Mouse (Mus musculus) heart, adult 2 months (tissue): ENCODE results near the gene Reep6. TPM values are rescaled to one million over a fixed set of nuclear protein-coding genes. Genes with fewer than 3 reads are reported as not detected.
A peak's percentile ranks its signal among the peaks of the same experiment; 100 is the strongest.

Experiments used
- DNase-seq, 2 experiments: peaks; one replicate each; pipeline ENCODE4 v3.0.0; 2021
- H3K27ac ChIP-seq: fragments of 200-600 bp; 2 replicates; pipeline ENCODE4 v1.8.1; 2022
- H3K27me3 ChIP-seq: fragments of 200-500 bp; 2 replicates; pipeline ENCODE4 v1.6.1; 2012; ENCODE audit warnings: mild to moderate bottlenecking, low read length, inconsistent platforms, mixed read lengths; ENCODE audit not compliant: control insufficient read depth, insufficient read depth
- H3K36me3 ChIP-seq: fragments of 200-500 bp; 2 replicates; pipeline ENCODE4 v1.6.1; 2012; ENCODE audit warnings: low read length, inconsistent platforms; ENCODE audit not compliant: control insufficient read depth, insufficient read depth
- H3K4me1 ChIP-seq: fragments of 200-500 bp; 2 replicates; pipeline ENCODE4 v1.6.1; 2011; ENCODE audit warnings: low read length; ENCODE audit not compliant: control insufficient read depth, insufficient read depth
- H3K4me3 ChIP-seq: fragments of 200-600 bp; 2 replicates; pipeline ENCODE4 v1.8.1; 2022
- H3K79me2 ChIP-seq: fragments of 200-500 bp; replicated peaks from 2 replicates; pipeline ENCODE4 v1.6.1; 2012; ENCODE audit warnings: mild to moderate bottlenecking, inconsistent platforms, low read length, moderate library complexity, mixed read lengths; ENCODE audit not compliant: control insufficient read depth, insufficient read depth
- H3K9ac ChIP-seq: fragments of 200-500 bp; 2 replicates; pipeline ENCODE4 v1.6.1; 2012; ENCODE audit warnings: low read depth, mild to moderate bottlenecking, control low read depth, inconsistent platforms, low read length, mixed read lengths
- CTCF ChIP-seq: fragments of 200-600 bp; IDR thresholded peaks from 2 replicates; pipeline ENCODE4 v1.8.1; 2022; ENCODE audit warnings: antibody characterized with exemption, mild to moderate bottlenecking, moderate library complexity
- EP300 ChIP-seq: fragments of 200-500 bp; IDR thresholded peaks from 2 replicates; pipeline ENCODE4 v1.6.1; 2011; ENCODE audit warnings: low read depth, low read length, control low read depth; ENCODE audit not compliant: insufficient read depth
- POLR2A ChIP-seq: fragments of 200-500 bp; IDR thresholded peaks from 2 replicates; pipeline ENCODE4 v1.6.1; 2011; ENCODE audit warnings: mild to moderate bottlenecking, low read depth, low read length, control low read depth; ENCODE audit not compliant: insufficient read depth
- WGBS: fragments of 180-500 bp; shearing (Covaris S2); methylation state at CpG from one replicate; pipeline ENCODE4 v1.1.7; 2018; 5-methylcytosine and 5-hydroxymethylcytosine counted together
- intact Hi-C: fragments of 180-260 bp; cut with DNase I; formaldehyde crosslinking; loops from one replicate; pipeline ENCODE4 v1.15.1; 2025
- polyA plus RNA-seq: library from polyadenylated mRNA; depleted of rRNA; stranded (reverse); fragments of >200 nt; gene quantifications from 2 replicates; pipeline ENCODE4 v1.2.3, GENCODE M21; 2012
- total RNA-seq, 2 experiments: library from RNA; stranded (reverse); gene quantifications; 2 replicates each; pipeline ENCODE4 v1.2.3; 2021

The Reep6 gene
- total and polyA plus RNA-seq, 3 experiments = 2.8 to 4.1 (median 3.6) TPM

GRCm38 (mm10) chr10:80321670-80322581 lies 7.8 kb upstream of the Reep6 start:
- no peak for DNase-seq
- no peaks in the 10 kb centered on the region for H3K36me3 ChIP-seq
- peaks cover 8% of the 10 kb centered on the region for H3K4me1 ChIP-seq
- no peaks in the 10 kb centered on the region for H3K27me3 ChIP-seq
- WGBS = 93% methylated on average over 21 of the region's 21 CpGs
- H3K4me3 ChIP-seq = no peak overlapping the region
- TF ChIP-seq EP300 (no peak), POLR2A (no peak), CTCF (no peak)
- H3K79me2 ChIP-seq = no peaks in the 10 kb centered on the region
- no peak overlapping the region for H3K9ac ChIP-seq
- H3K27ac ChIP-seq = no peak overlapping the region
- intact Hi-C loops = loop anchor here (10.0 kb wide), 1 partner anchor 147 kb away; the partner anchor contains the start of genes 1600002K03Rik and Efna2

- peaks cover 8% of the 10 kb centered on the region for H3K4me1 ChIP-seq
- H3K27me3 ChIP-seq = no peaks in the 10 kb centered on the region
- TF ChIP-seq CTCF = 0 out of 2 replicates have a peak, but pooled peaks have one; percentile 2
- no peak for TF ChIP-seq POLR2A
- peak; percentile 56 to 58 for DNase-seq
- WGBS = 8% methylated on average over 28 of the region's 28 CpGs
- H3K9ac ChIP-seq = peak overlapping the region; percentile 87
- no peaks in the 10 kb centered on the region for H3K36me3 ChIP-seq
- peak overlapping the region; percentile 68 for H3K4me3 ChIP-seq
- H3K79me2 ChIP-seq = no peaks in the 10 kb centered on the region
- H3K27ac ChIP-seq = peak overlapping the region; percentile 12
- intact Hi-C loops = loop anchor here (10.0 kb wide), 1 partner anchor 148 kb away; the partner anchor contains the start of genes 1600002K03Rik and Efna2
Measured at GRCm38 (mm10) chr10:80322811-80323211, 6.9 kb upstream of the Reep6 start.

GRCm38 (mm10) chr10:80323261-80324119 lies 6.3 kb upstream of the Reep6 start:
- peak; percentile 80 to 85 for DNase-seq
- Histone ChIP-seq H3K27ac (peak overlapping the region; percentile 85), H3K9ac (peak overlapping the region; percentile 87), H3K27me3 (no peaks in the 10 kb centered on the region), H3K79me2 (no peaks in the 10 kb centered on the region), H3K36me3 (no peaks in the 10 kb centered on the region), H3K4me3 (peak overlapping the region; percentile 68), H3K4me1 (peaks cover 8% of the 10 kb centered on the region)
- 3% methylated on average over 38 of the region's 46 CpGs for WGBS
- TF ChIP-seq CTCF (peak; percentile 25), POLR2A (0 out of 2 replicates have a peak, but pooled peaks have one; percentile 30), EP300 (peak; percentile 52; the same call in 1 of the 2 replicates)
- intact Hi-C loops = loop anchor here (10.0 kb wide), 1 partner anchor 149 kb away; the partner anchor contains the start of genes 1600002K03Rik and Efna2

GRCm38 (mm10) chr10:80324120-80325037 lies 5.4 kb upstream of the Reep6 start:
- peak overlapping the region; percentile 85 for H3K27ac ChIP-seq
- no peak overlapping the region for H3K9ac ChIP-seq
- H3K4me3 ChIP-seq = peak overlapping the region; percentile 68
- no peak for TF ChIP-seq EP300
- TF ChIP-seq POLR2A = no peak
- TF ChIP-seq CTCF = no peak
- H3K27me3 ChIP-seq = no peaks in the 10 kb centered on the region
- intact Hi-C loops = loop anchor here (10.0 kb wide), 1 partner anchor 150 kb away; the partner anchor contains the start of genes 1600002K03Rik and Efna2
- peak in 1 of 2 experiments; percentile 26 for DNase-seq
- WGBS = 75% methylated on average over 17 of the region's 17 CpGs
- H3K36me3 ChIP-seq = no peaks in the 10 kb centered on the region
- H3K4me1 ChIP-seq = peaks cover 7% of the 10 kb centered on the region
- H3K79me2 ChIP-seq = no peaks in the 10 kb centered on the region

- Histone ChIP-seq H3K36me3 (no peaks in the 10 kb centered on the region), H3K27me3 (no peaks in the 10 kb centered on the region), H3K9ac (no peak overlapping the region), H3K4me3 (no peak overlapping the region), H3K4me1 (peaks cover 5% of the 10 kb centered on the region), H3K27ac (peak overlapping the region; percentile 15; the same call in 1 of the 2 replicates), H3K79me2 (no peaks in the 10 kb centered on the region)
- no peak for TF ChIP-seq EP300
- no peak for TF ChIP-seq CTCF
- TF ChIP-seq POLR2A = no peak
- no peak for DNase-seq
- intact Hi-C loops = loop anchor here (10.0 kb wide), 1 partner anchor 150 kb away; the partner anchor contains the start of genes 1600002K03Rik and Efna2
- 83% methylated on average over 21 of the region's 21 CpGs for WGBS
Measured at GRCm38 (mm10) chr10:80325045-80325444, 4.7 kb upstream of the Reep6 start.
